Mouse (Mus musculus): Measurements from ENCODE around the gene Id1. TPM values are rescaled to one million over a fixed set of nuclear protein-coding genes. Genes with fewer than 3 reads are reported as not detected.
A peak's percentile ranks its signal among the peaks of the same experiment; 100 is the strongest.

Id1 gene
- polyA plus RNA-seq, 1 experiment = 20.5 TPM

DNA sequence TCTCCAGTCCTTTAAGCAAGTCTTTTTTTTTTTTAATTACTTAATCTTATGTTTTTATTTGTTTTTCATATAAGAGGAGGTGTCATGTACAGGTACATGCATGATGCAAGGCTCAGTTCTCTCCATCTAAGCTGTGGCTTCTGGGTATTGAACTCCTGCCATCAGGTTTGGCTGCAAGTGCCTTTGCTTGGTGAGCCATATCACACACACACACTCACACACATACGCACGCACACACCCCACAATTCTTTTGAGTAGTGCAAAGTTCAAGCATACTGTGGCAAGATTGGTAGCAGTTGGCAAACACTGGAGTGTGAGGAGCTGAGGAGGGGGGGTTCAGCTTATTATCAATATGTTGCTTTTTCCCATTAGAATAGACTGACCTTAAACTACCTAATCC, 2.9 kb upstream of the Id1 start:
- H3K4me3 ChIP-seq (ENCODE audit: low read depth, low read length) = no peak overlapping the region
- no peak overlapping the region for H3K9ac ChIP-seq (ENCODE audit: low read depth, poor library complexity, severe bottlenecking)
- H3K36me3 ChIP-seq (ENCODE audit: control insufficient read depth, insufficient read depth, low read length, poor library complexity, severe bottlenecking) = no peaks in the 10 kb centered on the region
- TF ChIP-seq POLR2A (IDR thresholded peaks at IDR 0.05; ENCODE audit: insufficient read depth, low read length) (no peak), EP300 (IDR thresholded peaks at IDR 0.05; ENCODE audit: insufficient read depth, low read depth, low read length) (no peak), CTCF (IDR thresholded peaks at IDR 0.05; ENCODE audit: low read depth, low read length) (no peak)
- peaks cover 10% of the 10 kb centered on the region for H3K4me1 ChIP-seq (ENCODE audit: control insufficient read depth, insufficient read depth, low read length)
- H3K9me3 ChIP-seq (replicated peaks; ENCODE audit: control insufficient read depth, insufficient read depth, low read length, poor library complexity, severe bottlenecking) = no peaks in the 10 kb centered on the region
- H3K27ac ChIP-seq (ENCODE audit: insufficient read depth, low read length) = no peak overlapping the region
- no peaks in the 10 kb centered on the region for H3K27me3 ChIP-seq (ENCODE audit: control insufficient read depth, insufficient read depth, low read length, poor library complexity, severe bottlenecking)

DNA sequence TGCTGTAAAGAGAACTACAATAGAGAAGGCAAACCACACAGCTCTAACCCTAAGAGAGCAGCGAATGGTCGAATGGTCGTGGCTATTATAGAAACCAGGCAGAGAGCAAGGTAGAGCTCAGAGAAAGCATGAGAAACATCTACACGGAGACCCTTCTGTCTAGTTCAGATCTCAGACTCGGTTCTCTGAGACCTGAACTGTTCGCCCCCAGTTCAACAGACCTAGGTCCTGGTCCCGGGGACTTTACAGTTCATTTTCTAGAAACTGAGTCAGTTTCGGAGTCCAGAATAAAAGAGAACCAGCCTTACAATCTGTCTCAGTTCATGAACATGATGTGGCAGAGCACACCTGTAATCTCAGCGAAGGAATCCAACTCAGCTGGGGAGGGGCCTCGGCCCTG, 1.6 kb upstream of the Id1 start:
- Histone ChIP-seq H3K9ac (ENCODE audit: low read depth, poor library complexity, severe bottlenecking) (no peak overlapping the region), H3K4me3 (ENCODE audit: low read depth, low read length) (no peak overlapping the region), H3K27me3 (ENCODE audit: control insufficient read depth, insufficient read depth, low read length, poor library complexity, severe bottlenecking) (no peaks in the 10 kb centered on the region), H3K36me3 (ENCODE audit: control insufficient read depth, insufficient read depth, low read length, poor library complexity, severe bottlenecking) (no peaks in the 10 kb centered on the region), H3K27ac (ENCODE audit: insufficient read depth, low read length) (0 out of 2 replicates have a peak overlapping the region, but pooled peaks have one; percentile 16), H3K4me1 (ENCODE audit: control insufficient read depth, insufficient read depth, low read length) (peaks cover 4% of the 10 kb centered on the region), H3K9me3 (replicated peaks; ENCODE audit: control insufficient read depth, insufficient read depth, low read length, poor library complexity, severe bottlenecking) (no peaks in the 10 kb centered on the region)
- TF ChIP-seq CTCF (IDR thresholded peaks at IDR 0.05; ENCODE audit: low read depth, low read length) (no peak), EP300 (IDR thresholded peaks at IDR 0.05; ENCODE audit: insufficient read depth, low read depth, low read length) (no peak), POLR2A (IDR thresholded peaks at IDR 0.05; ENCODE audit: insufficient read depth, low read length) (no peak)

- H3K4me1 ChIP-seq (ENCODE audit: control insufficient read depth, insufficient read depth, low read length) = peaks cover 7% of the 10 kb centered on the region
- H3K36me3 ChIP-seq (ENCODE audit: control insufficient read depth, insufficient read depth, low read length, poor library complexity, severe bottlenecking) = no peaks in the 10 kb centered on the region
- H3K9me3 ChIP-seq (replicated peaks; ENCODE audit: control insufficient read depth, insufficient read depth, low read length, poor library complexity, severe bottlenecking) = no peaks in the 10 kb centered on the region
- H3K4me3 ChIP-seq (ENCODE audit: low read depth, low read length) = no peak overlapping the region
- no peak overlapping the region for H3K27ac ChIP-seq (ENCODE audit: insufficient read depth, low read length)
- H3K9ac ChIP-seq (ENCODE audit: low read depth, poor library complexity, severe bottlenecking) = no peak overlapping the region
- no peaks in the 10 kb centered on the region for H3K27me3 ChIP-seq (ENCODE audit: control insufficient read depth, insufficient read depth, low read length, poor library complexity, severe bottlenecking)
- TF ChIP-seq EP300 (IDR thresholded peaks at IDR 0.05; ENCODE audit: insufficient read depth, low read depth, low read length) (peak; percentile 71), CTCF (IDR thresholded peaks at IDR 0.05; ENCODE audit: low read depth, low read length) (no peak)
Measured at GRCm38 (mm10) chr2:152734984-152735383, 1.1 kb upstream of the Id1 start.

GRCm38 (mm10) chr2:152736748-152737147, 697 bp downstream of the Id1 start:
- H3K27me3 ChIP-seq (ENCODE audit: control insufficient read depth, insufficient read depth, low read length, poor library complexity, severe bottlenecking) = no peaks in the 10 kb centered on the region
- H3K4me3 ChIP-seq (ENCODE audit: low read depth, low read length) = peak overlapping the region; percentile 54
- peak overlapping the region; percentile 8 for H3K9ac ChIP-seq (ENCODE audit: low read depth, poor library complexity, severe bottlenecking)
- no peaks in the 10 kb centered on the region for H3K36me3 ChIP-seq (ENCODE audit: control insufficient read depth, insufficient read depth, low read length, poor library complexity, severe bottlenecking)
- no peak for TF ChIP-seq EP300 (IDR thresholded peaks at IDR 0.05; ENCODE audit: insufficient read depth, low read depth, low read length)
- no peak for TF ChIP-seq POLR2A (IDR thresholded peaks at IDR 0.05; ENCODE audit: insufficient read depth, low read length)
- no peak for TF ChIP-seq CTCF (IDR thresholded peaks at IDR 0.05; ENCODE audit: low read depth, low read length)
- peaks cover 7% of the 10 kb centered on the region for H3K4me1 ChIP-seq (ENCODE audit: control insufficient read depth, insufficient read depth, low read length)
- H3K9me3 ChIP-seq (replicated peaks; ENCODE audit: control insufficient read depth, insufficient read depth, low read length, poor library complexity, severe bottlenecking) = no peaks in the 10 kb centered on the region
- H3K27ac ChIP-seq (ENCODE audit: insufficient read depth, low read length) = no peak overlapping the region

GRCm38 (mm10) chr2:152737306-152738221, 1.5 kb downstream of the Id1 start:
- Histone ChIP-seq H3K4me3 (ENCODE audit: low read depth, low read length) (peak overlapping the region; percentile 36; the same call in 1 of the 2 replicates), H3K27ac (ENCODE audit: insufficient read depth, low read length) (0 out of 2 replicates have a peak overlapping the region, but pooled peaks have one; percentile 15), H3K4me1 (ENCODE audit: control insufficient read depth, insufficient read depth, low read length) (peaks cover 7% of the 10 kb centered on the region), H3K36me3 (ENCODE audit: control insufficient read depth, insufficient read depth, low read length, poor library complexity, severe bottlenecking) (no peaks in the 10 kb centered on the region), H3K27me3 (ENCODE audit: control insufficient read depth, insufficient read depth, low read length, poor library complexity, severe bottlenecking) (no peaks in the 10 kb centered on the region), H3K9me3 (replicated peaks; ENCODE audit: control insufficient read depth, insufficient read depth, low read length, poor library complexity, severe bottlenecking) (no peaks in the 10 kb centered on the region), H3K9ac (ENCODE audit: low read depth, poor library complexity, severe bottlenecking) (peak overlapping the region; percentile 8; the same call in 1 of the 2 replicates)
- TF ChIP-seq CTCF (IDR thresholded peaks at IDR 0.05; ENCODE audit: low read depth, low read length) = no peak
- no peak for TF ChIP-seq EP300 (IDR thresholded peaks at IDR 0.05; ENCODE audit: insufficient read depth, low read depth, low read length)
- no peak for TF ChIP-seq POLR2A (IDR thresholded peaks at IDR 0.05; ENCODE audit: insufficient read depth, low read length)

- Histone ChIP-seq H3K4me3 (ENCODE audit: low read depth, low read length) (no peak overlapping the region), H3K9ac (ENCODE audit: low read depth, poor library complexity, severe bottlenecking) (no peak overlapping the region), H3K27ac (ENCODE audit: insufficient read depth, low read length) (no peak overlapping the region), H3K36me3 (ENCODE audit: control insufficient read depth, insufficient read depth, low read length, poor library complexity, severe bottlenecking) (no peaks in the 10 kb centered on the region), H3K4me1 (ENCODE audit: control insufficient read depth, insufficient read depth, low read length) (peaks cover 7% of the 10 kb centered on the region), H3K27me3 (ENCODE audit: control insufficient read depth, insufficient read depth, low read length, poor library complexity, severe bottlenecking) (no peaks in the 10 kb centered on the region), H3K9me3 (replicated peaks; ENCODE audit: control insufficient read depth, insufficient read depth, low read length, poor library complexity, severe bottlenecking) (no peaks in the 10 kb centered on the region)
- no peak for TF ChIP-seq POLR2A (IDR thresholded peaks at IDR 0.05; ENCODE audit: insufficient read depth, low read length)
- TF ChIP-seq CTCF (IDR thresholded peaks at IDR 0.05; ENCODE audit: low read depth, low read length) = no peak
- no peak for TF ChIP-seq EP300 (IDR thresholded peaks at IDR 0.05; ENCODE audit: insufficient read depth, low read depth, low read length)
Measured at GRCm38 (mm10) chr2:152738341-152738740, 2.3 kb downstream of the Id1 start.
